Mouse (Mus musculus) lung, postnatal 0 days (tissue): ENCODE results near the gene Hikeshi.

Experiments used
- CTCF ChIP-seq: IDR thresholded peaks from 2 replicates; pipeline ENCODE4 v1.5.1; 2016; ENCODE audit warnings: antibody characterized with exemption, mild to moderate bottlenecking
- EP300 ChIP-seq: IDR thresholded peaks from 2 replicates; pipeline ENCODE4 v1.6.1; 2016; ENCODE audit warnings: antibody characterized with exemption, mild to moderate bottlenecking, control low read depth

GRCm38 (mm10) chr7:89907950-89908349, 33.1 kb downstream of the Hikeshi start:
- TF ChIP-seq CTCF (peak; percentile 94), EP300 (no peak)
